8 mouse cellular contexts compared by ENCODE assay signal in the genomic region with DNA sequence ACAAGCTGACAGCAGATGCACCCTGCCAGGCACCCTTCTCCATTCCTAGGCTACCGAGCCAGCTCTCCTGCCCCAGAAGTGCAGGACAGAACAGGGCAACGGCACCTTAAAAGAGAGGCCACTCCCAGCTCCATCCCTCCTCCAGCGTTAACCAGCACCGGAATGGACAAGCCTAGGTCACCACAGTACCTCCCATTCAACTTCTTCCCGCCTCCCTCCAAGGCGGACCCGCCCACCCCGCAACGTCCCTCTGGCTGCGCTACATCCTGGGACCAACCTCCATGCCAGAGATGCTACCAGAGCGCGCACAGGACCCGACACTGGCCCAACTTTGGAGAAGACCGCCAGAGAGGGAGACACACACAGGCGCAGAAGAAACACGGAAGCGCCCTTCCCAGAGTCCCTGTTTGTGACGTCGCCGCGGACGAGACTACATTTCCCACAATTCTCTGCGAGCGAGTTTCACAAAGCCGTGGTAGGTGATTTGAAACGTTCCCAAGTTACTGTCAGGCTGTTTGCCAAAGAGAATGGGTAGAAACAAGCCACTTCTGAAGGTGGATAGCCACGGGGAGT. TPM values are rescaled to one million over a fixed set of nuclear protein-coding genes. Genes with fewer than 3 reads are reported as not detected.
A peak's percentile ranks its signal among the peaks of the same experiment; 100 is the strongest.
DNase-seq lines count a peak whose midpoint lies in the region; ATAC-seq lines count a peak whose summit lies in the region.

A gene (minus strand): TSS at position 385 of the 573 bp plus-strand sequence.

- H3K27me3 ChIP-seq in hindbrain, embryonic 11.5 days (ENCODE audit: control insufficient read depth, insufficient read depth, low read length): no peaks in the 10 kb centered on the region

- peak within 1 kb of the TSS; percentile 77 for H3K4me3 ChIP-seq in hindbrain, embryonic 11.5 days (ENCODE audit: low read depth, low read length)

- peak within 1 kb of the TSS; percentile 70 for H3K4me2 ChIP-seq in hindbrain, embryonic 11.5 days (replicated peaks; ENCODE audit: low read depth, low read length)

- H3K4me1 ChIP-seq in hindbrain, embryonic 11.5 days (replicated peaks; ENCODE audit: control insufficient read depth, insufficient read depth, low read length): no peaks in the 10 kb centered on the region

- peak; percentile 96 for ATAC-seq in hindbrain, embryonic 11.5 days (ENCODE audit: low FRiP score)

- under 1% methylated on average over 27 of the region's 27 CpGs for WGBS in hindbrain, embryonic 11.5 days

- peak within 1 kb of the TSS; percentile 78 for H3K9ac ChIP-seq in hindbrain, embryonic 11.5 days (ENCODE audit: low read depth, low read length)

- peak; percentile 97 for DNase-seq in MN1 (ENCODE audit: low spot score)
- peak; percentile 96 for DNase-seq in cerebellum, adult 9-10 months
- DNase-seq in frontal cortex, adult 2 months (ENCODE audit: extremely low spot score in 1 of 2, low spot score in 1 of 2): peak; percentile 91 to 97
- peak; percentile 94 for DNase-seq in hindbrain, embryonic 11.5 days (ENCODE audit: low spot score)
- DNase-seq in layer of hippocampus, postnatal 10 days (ENCODE audit: low spot score in 2 of 2): peak; percentile 90 to 93
- DNase-seq in lung, postnatal 10 days: peak; percentile 96
- peak; percentile 83 for DNase-seq in ovary, postnatal 36 days (ENCODE audit: low spot score)
- peak; percentile 89 for DNase-seq in thymus, postnatal 25 days

- no peaks in the 10 kb centered on the region for H3K36me3 ChIP-seq in hindbrain, embryonic 11.5 days (ENCODE audit: control insufficient read depth, insufficient read depth, low read length)

- peak within 1 kb of the TSS; percentile 58; the same call in 1 of the 2 replicates for H3K27ac ChIP-seq in hindbrain, embryonic 11.5 days (ENCODE audit: low read depth, low read length)

- H3K9me3 ChIP-seq in hindbrain, embryonic 11.5 days (ENCODE audit: control insufficient read depth, low read length): no peaks in the 10 kb centered on the region

RNA-seq across cellular contexts. Expression of the gene that starts here (rescaled TPM):
- 2.6 and 2.8 TPM in 2 replicates for polyA plus RNA-seq in frontal cortex, adult 2 months (2012; rRNA removed)
- 5.8 TPM in 2 replicates for polyA plus RNA-seq in hindbrain, embryonic 11.5 days (2014; fragmentation: Nextera tagmentation; extraction: Ambion mirVana)
- 1 to 10 TPM; 5.1 to 5.9 TPM for total RNA-seq in layer of hippocampus, postnatal 10 days (2021)

Comparison
In these comparisons a context has a peak if more than half of its experiments do, and no peak if none do; other contexts are left out.
1. Peak in every context shown above with its lines: DNase-seq, ATAC-seq, H3K4me3 ChIP-seq and H3K27ac ChIP-seq.